Mouse (Mus musculus) bone marrow macrophage, adult 2 months (primary cell): ENCODE measurements at regions not wholly inside any gene's neighbourhood (a gene's known extent, or its start where the extent isn't known, plus 50 kb on each side); places are given as distances from the start of the nearest gene placed in this dataset.

Experiments used
- CTCF ChIP-seq: IDR thresholded peaks from 2 replicates; pipeline ENCODE4 v1.5.1; 2012; ENCODE audit warnings: low read depth, mild to moderate bottlenecking, low read length, moderate library complexity
- POLR2A ChIP-seq: IDR thresholded peaks from 2 replicates; pipeline ENCODE4 v1.6.1; 2012; ENCODE audit warnings: mild to moderate bottlenecking, low read depth, low read length, borderline replicate concordance

DNA sequence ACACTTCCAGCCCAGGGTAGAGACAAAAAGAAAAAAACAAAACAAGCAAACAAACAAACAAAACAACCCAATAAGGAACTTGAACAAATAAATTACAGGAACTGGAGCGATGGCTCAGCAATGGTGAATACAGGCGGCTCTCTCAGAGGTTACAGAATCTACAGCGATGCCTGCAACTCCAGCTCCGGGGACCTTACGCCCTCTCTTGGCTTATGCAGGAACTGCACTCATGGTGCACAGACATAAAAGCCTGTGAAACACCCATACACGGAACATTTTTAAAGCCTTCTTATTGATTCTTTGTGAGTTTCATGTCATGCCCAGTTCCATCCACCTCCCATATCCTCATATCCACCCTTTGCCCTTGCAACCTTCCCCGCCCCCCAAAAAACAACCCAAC, 78.6 kb downstream of the Amer2 start:
- TF ChIP-seq CTCF (0 out of 2 replicates have a peak, but pooled peaks have one; percentile 16), POLR2A (no peak)
